Mouse (Mus musculus) bone marrow macrophage, adult 2 months (primary cell): ENCODE results near the gene Gcm1. TPM values are rescaled to one million over a fixed set of nuclear protein-coding genes. Genes with fewer than 3 reads are reported as not detected.

Experiments used
- H3K27ac ChIP-seq: 2 replicates; pipeline ENCODE4 v1.5.1; 2012; ENCODE audit warnings: low read depth, low read length; ENCODE audit not compliant: insufficient read depth
- H3K4me1 ChIP-seq: 2 replicates; pipeline ENCODE4 v1.6.1; 2012; ENCODE audit warnings: low read length; ENCODE audit not compliant: control insufficient read depth, insufficient read depth
- H3K4me3 ChIP-seq: 2 replicates; pipeline ENCODE4 v1.5.1; 2012; ENCODE audit warnings: mild to moderate bottlenecking, low read length, moderate library complexity; ENCODE audit not compliant: insufficient read depth
- CTCF ChIP-seq: IDR thresholded peaks from 2 replicates; pipeline ENCODE4 v1.5.1; 2012; ENCODE audit warnings: low read depth, mild to moderate bottlenecking, low read length, moderate library complexity
- POLR2A ChIP-seq: IDR thresholded peaks from 2 replicates; pipeline ENCODE4 v1.6.1; 2012; ENCODE audit warnings: mild to moderate bottlenecking, low read depth, low read length, borderline replicate concordance
- polyA plus RNA-seq: library from polyadenylated mRNA; stranded (reverse); fragments of >200 nt; gene quantifications from 2 replicates; pipeline ENCODE4 v1.2.4, GENCODE M21; 2012; ENCODE audit not compliant: missing spikeins, insufficient read depth, insufficient read length

Gene Gcm1
- polyA plus RNA-seq, 1 experiment = not detected

GRCm38 (mm10) chr9:78038755-78039489 is 12.8 kb upstream of the Gcm1 start:
- H3K27ac ChIP-seq = no peak overlapping the region
- 0 out of 2 replicates have a peak, but pooled peaks cover 4% of the 10 kb centered on the region for H3K4me1 ChIP-seq
- H3K4me3 ChIP-seq = no peak overlapping the region
- TF ChIP-seq POLR2A = no peak
- peak; percentile 98 for TF ChIP-seq CTCF

GRCm38 (mm10) chr9:78045171-78045570 is 6.6 kb upstream of the Gcm1 start:
- H3K4me3 ChIP-seq = no peak overlapping the region
- no peak overlapping the region for H3K27ac ChIP-seq
- H3K4me1 ChIP-seq = peaks cover 4% of the 10 kb centered on the region
- no peak for TF ChIP-seq POLR2A
- TF ChIP-seq CTCF = no peak

- TF ChIP-seq CTCF (no peak), POLR2A (no peak)
- Histone ChIP-seq H3K4me1 (peaks cover 12% of the 10 kb centered on the region), H3K27ac (no peak overlapping the region), H3K4me3 (no peak overlapping the region)
These were observed 5.0 kb upstream of the Gcm1 start for GRCm38 (mm10) chr9:78046755-78047154.

- no peak overlapping the region for H3K4me3 ChIP-seq
- TF ChIP-seq CTCF (no peak), POLR2A (no peak)
- H3K27ac ChIP-seq = no peak overlapping the region
- peaks cover 12% of the 10 kb centered on the region for H3K4me1 ChIP-seq
These were observed 1.2 kb upstream of the Gcm1 start for GRCm38 (mm10) chr9:78050452-78050970.

GRCm38 (mm10) chr9:78053821-78054220 is 2.1 kb downstream of the Gcm1 start:
- Histone ChIP-seq H3K27ac (no peak overlapping the region), H3K4me1 (peaks cover 12% of the 10 kb centered on the region), H3K4me3 (no peak overlapping the region)
- TF ChIP-seq POLR2A (no peak), CTCF (no peak)

- Histone ChIP-seq H3K27ac (no peak overlapping the region), H3K4me3 (no peak overlapping the region), H3K4me1 (peaks cover 12% of the 10 kb centered on the region)
- TF ChIP-seq CTCF (no peak), POLR2A (no peak)
These were observed 2.6 kb downstream of the Gcm1 start for GRCm38 (mm10) chr9:78054298-78054697.

GRCm38 (mm10) chr9:78059525-78060120 is 7.9 kb downstream of the Gcm1 start:
- Histone ChIP-seq H3K27ac (no peak overlapping the region), H3K4me1 (no peaks in the 10 kb centered on the region), H3K4me3 (no peak overlapping the region)
- TF ChIP-seq POLR2A (no peak), CTCF (no peak)

- no peaks in the 10 kb centered on the region for H3K4me1 ChIP-seq
- H3K27ac ChIP-seq = no peak overlapping the region
- H3K4me3 ChIP-seq = no peak overlapping the region
- TF ChIP-seq CTCF (no peak), POLR2A (no peak)
These were observed 10.7 kb downstream of the Gcm1 start for GRCm38 (mm10) chr9:78062392-78062791.

GRCm38 (mm10) chr9:78064121-78064520 is 12.4 kb downstream of the Gcm1 start:
- no peak for TF ChIP-seq POLR2A
- TF ChIP-seq CTCF = no peak

GRCm38 (mm10) chr9:78070496-78070895 is 18.8 kb downstream of the Gcm1 start:
- peaks cover 11% of the 10 kb centered on the region for H3K4me1 ChIP-seq
- no peak overlapping the region for H3K4me3 ChIP-seq
- no peak overlapping the region for H3K27ac ChIP-seq
- TF ChIP-seq POLR2A (no peak), CTCF (no peak)

More at GRCm38 (mm10) chr9:78064121-78064520, 12.4 kb downstream of the Gcm1 start:
- Histone ChIP-seq H3K27ac (no peak overlapping the region), H3K4me3 (no peak overlapping the region), H3K4me1 (no peaks in the 10 kb centered on the region)
